Mouse (Mus musculus): Measurements from ENCODE around the gene Cbx7. TPM values are rescaled to one million over a fixed set of nuclear protein-coding genes. Genes with fewer than 3 reads are reported as not detected.
"Not testable (repeated sequence)": the region's sequence is repeated elsewhere in the genome, so short reads cannot be mapped to it uniquely, and the experiment has no call there.

Gene Cbx7
- polyA plus RNA-seq, 1 experiment from 2014 or later = 5.0 TPM

- ATAC-seq (ENCODE audit: low read depth) = no peak
- no peaks in the 10 kb centered on the region for H3K27me3 ChIP-seq (ENCODE audit: control insufficient read depth, insufficient read depth, low read length)
- no peaks in the 10 kb centered on the region for H3K9me3 ChIP-seq (ENCODE audit: control insufficient read depth, low read length)
- H3K36me3 ChIP-seq (ENCODE audit: control insufficient read depth, insufficient read depth, low read length) = no peaks in the 10 kb centered on the region
- WGBS = 93% methylated on average over 6 of the region's 6 CpGs
- no peak overlapping the region for H3K4me3 ChIP-seq (ENCODE audit: low read depth, low read length)
- H3K4me2 ChIP-seq (ENCODE audit: low read depth, low read length) = no peak overlapping the region
- no peak overlapping the region for H3K9ac ChIP-seq (replicated peaks; ENCODE audit: low read depth, low read length)
- no peaks in the 10 kb centered on the region for H3K4me1 ChIP-seq (ENCODE audit: control insufficient read depth, insufficient read depth, low read length)
- H3K27ac ChIP-seq (ENCODE audit: low read depth, low read length) = no peak overlapping the region
These were observed 57.1 kb downstream of the Cbx7 start for GRCm38 (mm10) chr15:79913761-79914346.

GRCm38 (mm10) chr15:79911339-79911738, 59.6 kb downstream of the Cbx7 start:
- 83% methylated on average over 8 of the region's 8 CpGs for WGBS
- no peak overlapping the region for H3K4me3 ChIP-seq (ENCODE audit: low read depth, low read length)

GRCm38 (mm10) chr15:79910812-79911211, 60.1 kb downstream of the Cbx7 start:
- H3K4me2 ChIP-seq (ENCODE audit: low read depth, low read length); ATAC-seq (ENCODE audit: low read depth); H3K36me3 ChIP-seq (ENCODE audit: control insufficient read depth, insufficient read depth, low read length); H3K4me3 ChIP-seq (ENCODE audit: low read depth, low read length); H3K9me3 ChIP-seq (ENCODE audit: control insufficient read depth, low read length); H3K27me3 ChIP-seq (ENCODE audit: control insufficient read depth, insufficient read depth, low read length); H3K9ac ChIP-seq (replicated peaks; ENCODE audit: low read depth, low read length); H3K4me1 ChIP-seq (ENCODE audit: control insufficient read depth, insufficient read depth, low read length); H3K27ac ChIP-seq (ENCODE audit: low read depth, low read length): not testable (repeated sequence)
- 78% methylated on average over 1 of the region's 1 CpGs for WGBS

More at GRCm38 (mm10) chr15:79911339-79911738, 59.6 kb downstream of the Cbx7 start:
- no peak overlapping the region for H3K4me2 ChIP-seq (ENCODE audit: low read depth, low read length)
- H3K27me3 ChIP-seq (ENCODE audit: control insufficient read depth, insufficient read depth, low read length) = no peaks in the 10 kb centered on the region
- no peak overlapping the region for H3K27ac ChIP-seq (ENCODE audit: low read depth, low read length)
- ATAC-seq (ENCODE audit: low read depth) = no peak
- H3K9ac ChIP-seq (replicated peaks; ENCODE audit: low read depth, low read length) = no peak overlapping the region
- H3K36me3 ChIP-seq (ENCODE audit: control insufficient read depth, insufficient read depth, low read length) = no peaks in the 10 kb centered on the region
- H3K4me1 ChIP-seq (ENCODE audit: control insufficient read depth, insufficient read depth, low read length) = no peaks in the 10 kb centered on the region
- no peaks in the 10 kb centered on the region for H3K9me3 ChIP-seq (ENCODE audit: control insufficient read depth, low read length)

- H3K4me1 ChIP-seq (ENCODE audit: control insufficient read depth, insufficient read depth, low read length); H3K9me3 ChIP-seq (ENCODE audit: control insufficient read depth, low read length); H3K4me2 ChIP-seq (ENCODE audit: low read depth, low read length); H3K27me3 ChIP-seq (ENCODE audit: control insufficient read depth, insufficient read depth, low read length); ATAC-seq (ENCODE audit: low read depth); H3K36me3 ChIP-seq (ENCODE audit: control insufficient read depth, insufficient read depth, low read length); H3K27ac ChIP-seq (ENCODE audit: low read depth, low read length); H3K4me3 ChIP-seq (ENCODE audit: low read depth, low read length); H3K9ac ChIP-seq (replicated peaks; ENCODE audit: low read depth, low read length): not testable (repeated sequence)
- WGBS = 94% methylated on average over 3 of the region's 3 CpGs
These were observed 61.9 kb downstream of the Cbx7 start for GRCm38 (mm10) chr15:79909006-79909405.

GRCm38 (mm10) chr15:79906855-79907254, 64.1 kb downstream of the Cbx7 start:
- WGBS = 52% methylated on average over 14 of the region's 14 CpGs
- Histone ChIP-seq H3K27ac (ENCODE audit: low read depth, low read length) (no peak overlapping the region), H3K9ac (replicated peaks; ENCODE audit: low read depth, low read length) (no peak overlapping the region), H3K27me3 (ENCODE audit: control insufficient read depth, insufficient read depth, low read length) (no peaks in the 10 kb centered on the region), H3K36me3 (ENCODE audit: control insufficient read depth, insufficient read depth, low read length) (no peaks in the 10 kb centered on the region), H3K4me3 (ENCODE audit: low read depth, low read length) (no peak overlapping the region), H3K4me1 (ENCODE audit: control insufficient read depth, insufficient read depth, low read length) (no peaks in the 10 kb centered on the region), H3K9me3 (ENCODE audit: control insufficient read depth, low read length) (no peaks in the 10 kb centered on the region), H3K4me2 (ENCODE audit: low read depth, low read length) (no peak overlapping the region)
- no peak for ATAC-seq (ENCODE audit: low read depth)

GRCm38 (mm10) chr15:79905211-79905610, 65.7 kb downstream of the Cbx7 start:
- H3K4me2 ChIP-seq (ENCODE audit: low read depth, low read length) = no peak overlapping the region
- H3K27me3 ChIP-seq (ENCODE audit: control insufficient read depth, insufficient read depth, low read length) = no peaks in the 10 kb centered on the region
- H3K27ac ChIP-seq (ENCODE audit: low read depth, low read length) = no peak overlapping the region
- 24% methylated on average over 12 of the region's 12 CpGs for WGBS
- no peak overlapping the region for H3K4me3 ChIP-seq (ENCODE audit: low read depth, low read length)
- no peak overlapping the region for H3K9ac ChIP-seq (replicated peaks; ENCODE audit: low read depth, low read length)
- ATAC-seq (ENCODE audit: low read depth) = no peak
- no peaks in the 10 kb centered on the region for H3K9me3 ChIP-seq (ENCODE audit: control insufficient read depth, low read length)
- no peaks in the 10 kb centered on the region for H3K36me3 ChIP-seq (ENCODE audit: control insufficient read depth, insufficient read depth, low read length)
- H3K4me1 ChIP-seq (ENCODE audit: control insufficient read depth, insufficient read depth, low read length) = no peaks in the 10 kb centered on the region

- not testable (repeated sequence) for H3K4me3 ChIP-seq (ENCODE audit: low read depth, low read length); ATAC-seq (ENCODE audit: low read depth); H3K36me3 ChIP-seq (ENCODE audit: control insufficient read depth, insufficient read depth, low read length); H3K27ac ChIP-seq (ENCODE audit: low read depth, low read length); H3K9me3 ChIP-seq (ENCODE audit: control insufficient read depth, low read length); H3K4me1 ChIP-seq (ENCODE audit: control insufficient read depth, insufficient read depth, low read length); H3K4me2 ChIP-seq (ENCODE audit: low read depth, low read length); H3K27me3 ChIP-seq (ENCODE audit: control insufficient read depth, insufficient read depth, low read length); H3K9ac ChIP-seq (replicated peaks; ENCODE audit: low read depth, low read length)
- WGBS = 76% methylated on average over 11 of the region's 11 CpGs
These were observed 66.2 kb downstream of the Cbx7 start for GRCm38 (mm10) chr15:79904678-79905077.

GRCm38 (mm10) chr15:79903963-79904362, 67.0 kb downstream of the Cbx7 start:
- Histone ChIP-seq H3K4me1 (ENCODE audit: control insufficient read depth, insufficient read depth, low read length) (no peaks in the 10 kb centered on the region), H3K9ac (replicated peaks; ENCODE audit: low read depth, low read length) (no peak overlapping the region), H3K27ac (ENCODE audit: low read depth, low read length) (no peak overlapping the region), H3K36me3 (ENCODE audit: control insufficient read depth, insufficient read depth, low read length) (no peaks in the 10 kb centered on the region), H3K4me3 (ENCODE audit: low read depth, low read length) (no peak overlapping the region), H3K27me3 (ENCODE audit: control insufficient read depth, insufficient read depth, low read length) (no peaks in the 10 kb centered on the region), H3K4me2 (ENCODE audit: low read depth, low read length) (no peak overlapping the region), H3K9me3 (ENCODE audit: control insufficient read depth, low read length) (no peaks in the 10 kb centered on the region)
- ATAC-seq (ENCODE audit: low read depth) = no peak

- not testable (repeated sequence) for H3K9me3 ChIP-seq (ENCODE audit: control insufficient read depth, low read length); ATAC-seq (ENCODE audit: low read depth); H3K4me2 ChIP-seq (ENCODE audit: low read depth, low read length); H3K36me3 ChIP-seq (ENCODE audit: control insufficient read depth, insufficient read depth, low read length); H3K9ac ChIP-seq (replicated peaks; ENCODE audit: low read depth, low read length); H3K4me3 ChIP-seq (ENCODE audit: low read depth, low read length); H3K4me1 ChIP-seq (ENCODE audit: control insufficient read depth, insufficient read depth, low read length); H3K27ac ChIP-seq (ENCODE audit: low read depth, low read length); H3K27me3 ChIP-seq (ENCODE audit: control insufficient read depth, insufficient read depth, low read length)
- WGBS = 98% methylated on average over 8 of the region's 8 CpGs
These were observed 67.8 kb downstream of the Cbx7 start for GRCm38 (mm10) chr15:79903081-79903480.

All from neural tube, embryonic 14.5 days (tissue).